Mouse (Mus musculus) kidney, embryonic 16.5 days (tissue): ENCODE results near the gene Pias3. TPM values are rescaled to one million over a fixed set of nuclear protein-coding genes. Genes with fewer than 3 reads are reported as not detected.

Experiments
- ATAC-seq: fragments of 200-750 bp; cut with Nextera tagmentation; 2 replicates; pipeline ENCODE4 v1.8.0; 2017; ENCODE audit warnings: moderate TSS enrichment; ENCODE audit not compliant: low FRiP score, low TSS enrichment
- H3K27ac ChIP-seq: fragments of 300-500 bp; sonication (generic); 2 replicates; pipeline ENCODE4 v1.5.1; 2014; ENCODE audit warnings: low read length
- H3K27me3 ChIP-seq: fragments of 300-500 bp; sonication (generic); 2 replicates; pipeline ENCODE4 v1.6.1; 2014; ENCODE audit warnings: low read length, control low read depth, mixed read lengths; ENCODE audit not compliant: insufficient read depth
- H3K36me3 ChIP-seq: fragments of 300-500 bp; sonication (generic); 2 replicates; pipeline ENCODE4 v1.6.1; 2014; ENCODE audit warnings: low read length, control low read depth, mixed read lengths; ENCODE audit not compliant: insufficient read depth
- H3K4me1 ChIP-seq: fragments of 300-500 bp; sonication (generic); 2 replicates; pipeline ENCODE4 v1.6.1; 2014; ENCODE audit warnings: low read length, control low read depth, mixed read lengths; ENCODE audit not compliant: insufficient read depth
- H3K4me2 ChIP-seq: fragments of 300-500 bp; sonication (generic); replicated peaks from 2 replicates; pipeline ENCODE4 v1.6.1; 2014; ENCODE audit warnings: low read depth, low read length
- H3K4me3 ChIP-seq: fragments of 300-500 bp; sonication (generic); 2 replicates; pipeline ENCODE4 v1.5.1; 2014; ENCODE audit warnings: mild to moderate bottlenecking, low read length
- H3K9ac ChIP-seq: fragments of 300-500 bp; sonication (generic); replicated peaks from 2 replicates; pipeline ENCODE4 v1.6.1; 2014; ENCODE audit warnings: low read length
- H3K9me3 ChIP-seq: fragments of 300-500 bp; sonication (generic); 2 replicates; pipeline ENCODE4 v1.6.1; 2016; ENCODE audit warnings: low read length, control low read depth
- WGBS: fragments of 180-500 bp; shearing (Covaris S2); extraction: QIAGEN DNeasy Blood & Tissue Kit; methylation state at CpG from one replicate; pipeline ENCODE4 v1.1.7; 2014; 5-methylcytosine and 5-hydroxymethylcytosine counted together
- polyA plus RNA-seq: library from polyadenylated mRNA; unstranded; fragments of >200 nt; fragmentation: Nextera tagmentation; extraction: Ambion mirVana; gene quantifications from 2 replicates; pipeline ENCODE4 v1.2.1, GENCODE M21; 2015

Gene Pias3
- polyA plus RNA-seq, 1 experiment from 2014 or later, result 62.1 TPM

- peaks cover 45% of the 10 kb centered on the region for H3K36me3 ChIP-seq
- no peaks in the 10 kb centered on the region for H3K27me3 ChIP-seq
- no peak overlapping the region for H3K27ac ChIP-seq
- H3K4me3 ChIP-seq, result no peak overlapping the region
- H3K4me2 ChIP-seq, result no peak overlapping the region
- ATAC-seq, result no peak
- H3K9ac ChIP-seq, result peak overlapping the region; percentile 44; the same call in 1 of the 2 replicates
- no peaks in the 10 kb centered on the region for H3K9me3 ChIP-seq
- WGBS, result 31% methylated on average over 19 of the region's 19 CpGs
- peaks cover 25% of the 10 kb centered on the region for H3K4me1 ChIP-seq
Observed at GRCm38 (mm10) chr3:96698993-96699690, 3.0 kb downstream of the Pias3 start.

- H3K4me3 ChIP-seq, result no peak overlapping the region
- no peaks in the 10 kb centered on the region for H3K27me3 ChIP-seq
- H3K9me3 ChIP-seq, result no peaks in the 10 kb centered on the region
- WGBS, result 62% methylated on average over 7 of the region's 7 CpGs
- H3K27ac ChIP-seq, result no peak overlapping the region
- peaks cover 23% of the 10 kb centered on the region for H3K4me1 ChIP-seq
- peaks cover 55% of the 10 kb centered on the region for H3K36me3 ChIP-seq
- ATAC-seq, result no peak
- H3K9ac ChIP-seq, result no peak overlapping the region
- H3K4me2 ChIP-seq, result no peak overlapping the region
Observed at GRCm38 (mm10) chr3:96700376-96700775, 4.2 kb downstream of the Pias3 start.

GRCm38 (mm10) chr3:96701003-96701402 is 4.8 kb downstream of the Pias3 start:
- Histone ChIP-seq H3K27me3 (no peaks in the 10 kb centered on the region), H3K9me3 (no peaks in the 10 kb centered on the region), H3K4me1 (peaks cover 17% of the 10 kb centered on the region), H3K36me3 (peaks cover 55% of the 10 kb centered on the region), H3K27ac (no peak overlapping the region), H3K4me2 (no peak overlapping the region), H3K4me3 (no peak overlapping the region), H3K9ac (no peak overlapping the region)
- no peak for ATAC-seq
- WGBS, result 68% methylated on average over 4 of the region's 4 CpGs

GRCm38 (mm10) chr3:96704778-96705177 is 8.6 kb downstream of the Pias3 start:
- peaks cover 51% of the 10 kb centered on the region for H3K36me3 ChIP-seq
- H3K4me3 ChIP-seq, result no peak overlapping the region
- no peak for ATAC-seq
- WGBS, result 66% methylated on average over 11 of the region's 11 CpGs
- H3K4me2 ChIP-seq, result no peak overlapping the region
- H3K9me3 ChIP-seq, result no peaks in the 10 kb centered on the region
- peaks cover 5% of the 10 kb centered on the region; the same call in 1 of the 2 replicates for H3K4me1 ChIP-seq
- no peak overlapping the region for H3K9ac ChIP-seq
- no peak overlapping the region for H3K27ac ChIP-seq
- no peaks in the 10 kb centered on the region for H3K27me3 ChIP-seq

GRCm38 (mm10) chr3:96706217-96706616 is 10.0 kb downstream of the Pias3 start:
- 91% methylated on average over 11 of the region's 11 CpGs for WGBS

GRCm38 (mm10) chr3:96706984-96707383 is 10.8 kb downstream of the Pias3 start:
- H3K4me2 ChIP-seq, result no peak overlapping the region
- H3K9ac ChIP-seq, result no peak overlapping the region
- no peaks in the 10 kb centered on the region for H3K9me3 ChIP-seq
- WGBS, result 75% methylated on average over 7 of the region's 7 CpGs
- no peak overlapping the region for H3K4me3 ChIP-seq
- H3K27me3 ChIP-seq, result no peaks in the 10 kb centered on the region
- H3K27ac ChIP-seq, result no peak overlapping the region
- H3K36me3 ChIP-seq, result peaks cover 48% of the 10 kb centered on the region
- no peak for ATAC-seq
- H3K4me1 ChIP-seq, result peaks cover 5% of the 10 kb centered on the region; the same call in 1 of the 2 replicates

More at GRCm38 (mm10) chr3:96706217-96706616, 10.0 kb downstream of the Pias3 start:
- no peaks in the 10 kb centered on the region for H3K9me3 ChIP-seq
- ATAC-seq, result no peak
- H3K4me3 ChIP-seq, result no peak overlapping the region
- no peak overlapping the region for H3K27ac ChIP-seq
- no peak overlapping the region for H3K4me2 ChIP-seq
- peaks cover 49% of the 10 kb centered on the region for H3K36me3 ChIP-seq
- no peaks in the 10 kb centered on the region for H3K27me3 ChIP-seq
- no peak overlapping the region for H3K9ac ChIP-seq
- H3K4me1 ChIP-seq, result peaks cover 5% of the 10 kb centered on the region; the same call in 1 of the 2 replicates

- peak; percentile 89 for ATAC-seq
- Histone ChIP-seq H3K4me3 (peak within 1 kb of the TSS; percentile 59), H3K27me3 (no peaks in the 10 kb centered on the region), H3K4me1 (peaks cover 5% of the 10 kb centered on the region; the same call in 1 of the 2 replicates), H3K9ac (peak within 1 kb of the TSS; percentile 80), H3K27ac (no peak within 1 kb of the TSS), H3K36me3 (peaks cover 48% of the 10 kb centered on the region), H3K9me3 (no peaks in the 10 kb centered on the region), H3K4me2 (peak within 1 kb of the TSS; percentile 96)
- 4% methylated on average over 42 of the region's 42 CpGs for WGBS
Observed at GRCm38 (mm10) chr3:96707903-96708683, 11.9 kb downstream of the Pias3 start, which contains the start of gene Nudt17. Gene Nudt17 (minus strand): TSS chr3:96708562.

GRCm38 (mm10) chr3:96708684-96709064 is 12.5 kb downstream of the Pias3 start:
- H3K9ac ChIP-seq, result no peak overlapping the region
- H3K36me3 ChIP-seq, result peaks cover 47% of the 10 kb centered on the region
- H3K27ac ChIP-seq, result no peak overlapping the region
- no peak overlapping the region for H3K4me3 ChIP-seq
- 39% methylated on average over 2 of the region's 2 CpGs for WGBS
- H3K4me2 ChIP-seq, result peak overlapping the region; percentile 96
- H3K4me1 ChIP-seq, result peaks cover 5% of the 10 kb centered on the region; the same call in 1 of the 2 replicates
- H3K27me3 ChIP-seq, result no peaks in the 10 kb centered on the region
- ATAC-seq, result no peak
- H3K9me3 ChIP-seq, result no peaks in the 10 kb centered on the region

GRCm38 (mm10) chr3:96714286-96714685 is 18.1 kb downstream of the Pias3 start:
- H3K4me1 ChIP-seq, result peaks cover 2% of the 10 kb centered on the region; the same call in 1 of the 2 replicates
- ATAC-seq, result no peak
- no peaks in the 10 kb centered on the region for H3K9me3 ChIP-seq
- peaks cover 70% of the 10 kb centered on the region for H3K36me3 ChIP-seq
- no peak overlapping the region for H3K4me3 ChIP-seq
- 85% methylated on average over 5 of the region's 5 CpGs for WGBS
- H3K27ac ChIP-seq, result no peak overlapping the region
- no peak overlapping the region for H3K4me2 ChIP-seq
- no peaks in the 10 kb centered on the region for H3K27me3 ChIP-seq
- no peak overlapping the region for H3K9ac ChIP-seq
